Mouse (Mus musculus): ENCODE results near the gene Acr.

- TF ChIP-seq CTCF (IDR thresholded peaks at IDR 0.05; ENCODE audit: extremely low read depth, insufficient read depth, low read length) = no peak
- TF ChIP-seq POLR2A (IDR thresholded peaks at IDR 0.05; ENCODE audit: extremely low read depth, insufficient read depth, low read length) = no peak
Measured at GRCm38 (mm10) chr15:89551733-89552132, 16.4 kb upstream of the Acr start.

Data from cortical plate, adult 2 months (tissue).